Mouse (Mus musculus) colon, adult 2 months (tissue): ENCODE measurements around the gene Gm17174. TPM values are rescaled to one million over a fixed set of nuclear protein-coding genes. Genes with fewer than 3 reads are reported as not detected.

Experiments
- polyA plus RNA-seq: library from polyadenylated mRNA; depleted of rRNA; stranded (reverse); fragments of >200 nt; gene quantifications from 2 replicates; pipeline ENCODE4 v1.2.3, GENCODE M21; 2012; rRNA removed

Gm17174 gene
- polyA plus RNA-seq, result not detected in 2 replicates

GRCm38 (mm10) chr14:51592039-51592438 is at the start of gene Gm17174:
TSS of gene Gm17174 (minus strand) at chr14:51592139.

DNA sequence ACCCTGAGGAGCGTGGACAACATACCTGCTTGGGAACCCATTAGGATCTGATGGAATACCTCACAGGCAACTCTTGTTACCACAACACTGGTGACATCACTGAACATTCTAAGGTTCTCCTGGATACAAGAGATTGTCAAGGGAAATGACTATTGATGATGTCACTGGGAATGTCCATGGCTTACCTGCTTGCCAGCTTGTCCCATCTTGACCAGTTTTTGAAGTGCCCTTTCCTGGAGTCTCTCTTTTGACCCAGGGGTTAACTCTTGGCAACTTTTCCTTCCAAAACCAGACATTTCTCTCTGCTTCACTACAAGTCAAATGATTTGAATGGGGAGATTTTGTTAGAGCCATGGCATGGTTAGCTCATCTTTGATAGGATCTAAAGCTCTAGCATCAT is 43.6 kb upstream of the Gm17174 start, which contains the start of gene Gm4181:
Gene Gm4181 (minus strand): TSS at position 101 of the 400 bp plus-strand sequence.

DNA sequence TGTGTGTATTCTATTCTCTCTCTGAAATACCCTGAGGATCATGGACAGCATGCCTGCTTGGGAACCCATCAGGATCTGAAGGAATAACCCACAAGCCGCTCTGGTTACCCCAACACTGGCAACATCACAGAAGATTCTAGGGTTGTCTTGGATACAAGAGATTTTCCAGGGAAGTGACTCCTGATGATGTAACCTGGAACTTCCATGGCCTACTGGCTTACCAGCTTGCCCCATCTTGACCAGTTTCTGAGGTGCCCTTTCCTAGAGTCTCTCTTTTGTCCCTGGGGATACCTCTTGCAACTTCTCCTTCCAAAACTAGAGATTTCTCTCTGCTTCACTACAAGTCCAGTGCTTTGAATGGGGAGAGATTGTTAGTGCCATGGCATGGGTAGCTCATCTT is 19.3 kb upstream of the Gm17174 start, which contains the start of gene Gm17078:
Gene Gm17078 (minus strand): TSS at position 101 of the 400 bp plus-strand sequence.

DNA sequence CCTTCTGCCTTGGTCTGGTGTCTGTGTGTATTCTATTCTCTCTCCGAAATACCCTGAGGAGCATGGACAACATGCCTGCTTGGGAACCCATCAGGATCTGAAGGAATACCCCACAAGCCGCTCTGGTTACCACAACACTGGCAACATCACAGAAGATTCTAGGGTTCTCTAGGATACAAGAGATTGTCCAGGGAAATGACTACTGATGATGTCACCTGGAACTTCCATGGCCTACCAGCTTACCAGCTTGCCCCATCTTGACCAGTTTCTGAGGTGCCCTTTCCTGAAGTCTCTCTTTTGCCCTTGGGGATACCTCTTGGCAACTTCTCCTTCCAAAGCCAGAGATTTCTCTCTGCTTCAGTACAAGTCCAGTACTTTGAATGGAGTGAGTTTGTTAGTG is 18.0 kb downstream of the Gm17174 start, which contains the start of gene Gm17175:
Gene Gm17175 (minus strand): TSS at position 101 of the 400 bp plus-strand sequence.

DNA sequence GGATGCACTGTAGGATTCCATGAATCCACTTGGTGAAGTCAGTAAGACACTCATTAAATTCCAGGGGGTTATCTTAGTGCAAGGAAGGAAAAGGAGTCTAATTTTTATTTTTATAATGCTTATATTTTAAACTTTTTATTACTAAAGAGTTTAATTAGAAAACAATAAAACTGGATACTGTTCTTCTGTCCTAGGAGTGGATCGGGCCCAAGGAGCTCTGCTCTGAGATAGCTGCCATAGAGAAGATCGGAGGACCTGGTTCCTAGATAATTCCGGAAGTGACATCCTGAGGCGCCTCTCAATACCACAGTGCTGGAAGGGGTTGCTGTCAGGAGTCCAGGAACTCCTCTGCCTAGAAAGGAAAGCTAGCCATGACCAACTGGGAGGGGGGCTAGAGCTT is 39.4 kb downstream of the Gm17174 start, which contains the start of gene Gm5622:
Gene Gm5622 (plus strand): TSS at position 301 of the 400 bp plus-strand sequence.

Other genes with a start within 250 kb of the Gm17174 start
- gene Gm7247, start 230.4 kb downstream of the Gm17174 start, polyA plus RNA-seq, result not detected in 2 replicates
- not detected in 2 replicates for gene Vmn2r88, start 181.3 kb downstream of the Gm17174 start, polyA plus RNA-seq
- not detected in 2 replicates for gene Vmn2r89, start 140.3 kb downstream of the Gm17174 start, polyA plus RNA-seq
- not detected in 2 replicates for gene Gm5622, start 39.3 kb downstream of the Gm17174 start, polyA plus RNA-seq
- not detected in 2 replicates for gene Gm17175, start 18.1 kb downstream of the Gm17174 start, polyA plus RNA-seq
- gene Gm17078, start 19.2 kb upstream of the Gm17174 start, polyA plus RNA-seq, result not detected in 2 replicates
- gene Gm4181, start 43.5 kb upstream of the Gm17174 start, polyA plus RNA-seq, result not detected in 2 replicates
- gene Gm17079, start 103.3 kb upstream of the Gm17174 start, polyA plus RNA-seq, result not detected in 2 replicates
- not detected in 2 replicates for gene Gm5800, start 125.0 kb upstream of the Gm17174 start, polyA plus RNA-seq
- gene Ang4, start 181.5 kb upstream of the Gm17174 start, polyA plus RNA-seq, result 9.3 and 44.7 TPM in 2 replicates
- gene AY358078, start 207.9 kb upstream of the Gm17174 start, polyA plus RNA-seq, result not detected in 2 replicates